Mouse (Mus musculus): ENCODE results near the gene Supt4a. TPM values are rescaled to one million over a fixed set of nuclear protein-coding genes. Genes with fewer than 3 reads are reported as not detected.

Gene Supt4a
- polyA plus RNA-seq, 1 experiment from 2014 or later = 172 TPM

DNA sequence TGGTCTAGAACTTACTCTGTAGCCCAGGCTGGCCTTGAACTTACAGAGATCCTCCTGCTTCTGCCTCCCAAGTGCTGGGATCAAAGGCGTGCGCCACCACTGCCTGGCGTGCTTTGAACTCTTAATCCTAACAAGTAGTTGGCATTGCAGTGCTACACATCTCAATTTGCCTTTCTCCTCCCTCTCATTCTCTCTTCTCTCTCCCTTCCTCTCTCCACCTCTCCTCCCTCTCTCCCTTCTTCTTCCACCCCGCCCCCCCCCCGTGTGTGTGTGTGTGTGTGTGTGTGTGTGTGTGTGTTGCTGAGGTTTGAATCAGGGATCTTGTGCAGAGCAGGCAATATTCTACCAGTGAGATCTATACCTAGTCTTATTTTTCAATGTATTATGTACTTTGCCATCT is 10.0 kb downstream of the Supt4a start:
- Histone ChIP-seq H3K4me2 (no peak overlapping the region), H3K27ac (no peak overlapping the region), H3K9ac (no peak overlapping the region), H3K4me3 (no peak overlapping the region), H3K9me3 (no peaks in the 10 kb centered on the region), H3K27me3 (no peaks in the 10 kb centered on the region), H3K36me3 (peaks cover 31% of the 10 kb centered on the region), H3K4me1 (0 out of 2 replicates have a peak, but pooled peaks cover 5% of the 10 kb centered on the region)
- 91% methylated on average over 4 of the region's 5 CpGs for WGBS
- no peak for ATAC-seq (ENCODE audit: insufficient number of reproducible peaks, insufficient read depth, low FRiP score, low TSS enrichment, low read depth)

DNA sequence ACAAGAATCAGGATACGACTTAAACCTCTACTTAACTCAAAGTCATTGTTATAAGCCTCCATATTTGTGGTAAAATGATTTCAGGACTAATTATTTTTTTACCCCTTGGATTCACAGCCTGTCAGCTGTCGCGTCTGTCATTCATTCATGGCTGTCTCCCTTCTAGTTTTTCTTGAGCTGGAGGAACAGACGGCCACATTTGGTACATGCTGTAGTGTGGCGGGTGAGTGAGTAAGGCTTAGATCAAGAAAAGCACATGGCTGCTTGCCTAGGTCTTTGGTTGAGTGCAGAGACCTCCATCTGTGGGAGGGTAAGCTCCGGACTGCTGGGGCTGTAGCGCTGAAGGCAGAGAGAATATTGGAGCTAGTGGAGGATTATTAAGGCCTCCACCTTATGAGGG is 10.4 kb downstream of the Supt4a start:
- Histone ChIP-seq H3K9ac (no peak overlapping the region), H3K9me3 (no peaks in the 10 kb centered on the region), H3K27ac (no peak overlapping the region), H3K4me3 (no peak overlapping the region), H3K36me3 (peaks cover 27% of the 10 kb centered on the region), H3K4me1 (0 out of 2 replicates have a peak, but pooled peaks cover 5% of the 10 kb centered on the region), H3K4me2 (no peak overlapping the region), H3K27me3 (no peaks in the 10 kb centered on the region)
- 91% methylated on average over 7 of the region's 7 CpGs for WGBS
- ATAC-seq (ENCODE audit: insufficient number of reproducible peaks, insufficient read depth, low FRiP score, low TSS enrichment, low read depth) = no peak

DNA sequence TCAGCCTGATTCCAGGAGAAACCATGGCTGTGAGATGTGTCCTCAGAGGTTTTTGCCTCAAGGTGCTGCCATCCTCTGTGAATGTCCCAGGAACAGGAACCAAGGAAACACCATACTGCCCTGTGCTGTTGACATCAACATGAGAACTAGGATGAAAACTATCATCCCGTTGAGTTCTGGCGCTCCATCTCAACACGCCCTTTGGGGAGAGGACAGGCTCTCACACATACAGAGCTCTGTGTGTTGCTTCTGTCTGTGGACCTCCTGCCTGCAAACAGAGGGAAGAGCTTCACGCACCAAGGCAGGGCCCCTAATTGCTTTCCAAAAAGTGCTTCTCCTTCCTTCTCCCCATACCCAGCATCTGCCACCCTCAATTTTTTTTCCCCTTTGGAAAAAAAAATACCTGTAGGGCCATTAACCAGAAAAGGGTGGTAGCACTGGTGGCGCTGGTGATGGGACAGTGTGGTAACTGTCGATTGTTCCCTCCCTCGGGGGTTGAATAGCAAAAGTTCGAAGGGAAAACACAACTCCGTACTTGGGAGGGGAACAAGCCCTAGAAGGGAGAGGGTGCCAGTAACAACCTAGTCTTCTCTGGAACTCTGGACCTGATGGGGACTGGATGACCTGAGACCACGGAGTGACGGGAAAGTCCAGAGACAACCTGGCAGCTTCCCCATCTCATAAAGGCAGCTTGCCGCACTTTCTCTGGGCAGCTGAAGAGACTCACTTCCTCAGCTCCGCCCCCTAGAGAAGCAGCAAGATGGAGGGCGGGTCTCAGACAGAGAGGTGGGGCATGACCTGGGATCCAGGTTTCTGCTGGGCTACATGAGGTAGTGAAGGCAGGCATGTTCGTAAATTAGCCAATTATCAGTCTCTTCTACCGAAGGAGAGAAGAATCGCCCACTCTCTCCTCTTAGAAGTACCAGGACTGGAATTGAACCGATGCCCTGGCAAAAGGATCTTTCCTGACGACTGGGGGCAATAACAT is 11.1 kb downstream of the Supt4a start:
- Histone ChIP-seq H3K27me3 (no peaks in the 10 kb centered on the region), H3K9ac (no peak overlapping the region), H3K4me2 (peak overlapping the region; percentile 31), H3K27ac (no peak overlapping the region; the same call in 1 of the 2 replicates), H3K9me3 (no peaks in the 10 kb centered on the region), H3K36me3 (peaks cover 21% of the 10 kb centered on the region), H3K4me3 (no peak overlapping the region), H3K4me1 (0 out of 2 replicates have a peak, but pooled peaks cover 5% of the 10 kb centered on the region)
- 36% methylated on average over 19 of the region's 19 CpGs for WGBS
- ATAC-seq (ENCODE audit: insufficient number of reproducible peaks, insufficient read depth, low FRiP score, low TSS enrichment, low read depth) = no peak

DNA sequence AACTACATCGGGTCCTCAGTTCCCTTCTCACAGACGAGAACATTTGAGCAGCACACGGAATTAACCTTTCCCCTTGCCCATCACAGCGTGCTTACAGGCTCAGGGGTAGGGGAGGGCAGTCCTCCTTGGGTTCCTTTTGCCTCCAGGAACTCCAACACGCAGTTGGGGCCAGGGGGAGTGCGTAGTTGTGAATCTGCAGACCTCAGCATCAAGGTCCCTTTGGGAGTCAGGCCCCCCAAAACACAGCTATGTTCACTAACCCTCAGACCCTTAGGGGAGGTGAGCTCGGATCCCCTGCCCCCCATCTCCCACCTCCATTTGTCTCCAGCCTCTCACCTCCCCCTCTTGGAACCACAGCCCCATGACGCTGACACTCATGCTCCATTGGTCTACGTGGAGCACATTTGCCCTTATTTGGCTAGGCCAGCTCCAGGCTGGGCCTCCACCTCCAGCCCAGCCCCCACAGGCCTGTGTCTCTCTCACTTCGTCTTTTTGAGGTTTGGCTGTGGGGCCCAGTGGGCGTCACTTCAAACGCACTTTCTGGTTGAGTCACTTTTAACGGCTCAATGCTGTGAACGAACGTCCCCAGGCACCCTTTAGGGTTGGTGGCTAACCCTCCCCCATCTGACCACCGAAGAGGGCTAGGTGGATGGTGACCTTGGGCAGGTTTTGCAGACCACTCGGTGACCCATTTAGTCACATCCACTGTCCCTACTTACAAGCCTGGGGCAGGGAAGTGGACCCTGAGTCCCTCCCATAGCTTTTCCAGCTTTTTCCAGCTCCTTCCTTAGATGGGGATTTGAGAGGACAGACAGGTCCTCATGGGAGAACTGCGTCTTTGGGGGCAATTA is 12.1 kb downstream of the Supt4a start:
- no peak for ATAC-seq (ENCODE audit: insufficient number of reproducible peaks, insufficient read depth, low FRiP score, low TSS enrichment, low read depth)

DNA sequence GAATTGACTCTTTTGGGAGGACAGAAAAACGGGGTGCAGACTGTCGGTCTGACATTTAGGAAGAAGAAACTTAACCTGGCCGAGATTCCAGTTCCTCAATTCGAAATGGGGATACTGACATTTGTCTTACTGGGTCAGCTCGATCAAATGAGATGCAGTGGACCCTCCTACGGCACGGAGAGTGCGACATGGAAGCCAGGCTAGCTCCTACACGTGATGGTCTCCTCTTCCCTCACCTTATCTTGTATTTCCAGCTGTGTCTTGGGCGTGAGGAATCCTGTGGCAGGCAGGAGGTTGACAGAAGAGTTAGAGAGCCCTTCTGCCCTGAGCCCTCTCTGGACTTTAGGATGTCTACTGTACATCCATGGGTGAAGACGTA is 12.7 kb downstream of the Supt4a start:
- H3K4me1 ChIP-seq = 0 out of 2 replicates have a peak, but pooled peaks cover 5% of the 10 kb centered on the region
- no peak overlapping the region for H3K27ac ChIP-seq
- no peaks in the 10 kb centered on the region for H3K9me3 ChIP-seq
- ATAC-seq (ENCODE audit: insufficient number of reproducible peaks, insufficient read depth, low FRiP score, low TSS enrichment, low read depth) = no peak
- no peaks in the 10 kb centered on the region for H3K27me3 ChIP-seq
- no peak overlapping the region for H3K4me2 ChIP-seq
- H3K9ac ChIP-seq = no peak overlapping the region
- peaks cover 6% of the 10 kb centered on the region for H3K36me3 ChIP-seq
- no peak overlapping the region for H3K4me3 ChIP-seq
- 82% methylated on average over 11 of the region's 11 CpGs for whole genome bisulfite sequencing

More for the DNA sequence above, 12.1 kb downstream of the Supt4a start:
- Histone ChIP-seq H3K4me2 (no peak overlapping the region; the same call in 1 of the 2 replicates), H3K4me3 (no peak overlapping the region), H3K4me1 (0 out of 2 replicates have a peak, but pooled peaks cover 5% of the 10 kb centered on the region), H3K9me3 (no peaks in the 10 kb centered on the region), H3K36me3 (peaks cover 12% of the 10 kb centered on the region), H3K9ac (no peak overlapping the region), H3K27ac (no peak overlapping the region; the same call in 1 of the 2 replicates), H3K27me3 (no peaks in the 10 kb centered on the region)
- WGBS = 63% methylated on average over 18 of the region's 18 CpGs

DNA sequence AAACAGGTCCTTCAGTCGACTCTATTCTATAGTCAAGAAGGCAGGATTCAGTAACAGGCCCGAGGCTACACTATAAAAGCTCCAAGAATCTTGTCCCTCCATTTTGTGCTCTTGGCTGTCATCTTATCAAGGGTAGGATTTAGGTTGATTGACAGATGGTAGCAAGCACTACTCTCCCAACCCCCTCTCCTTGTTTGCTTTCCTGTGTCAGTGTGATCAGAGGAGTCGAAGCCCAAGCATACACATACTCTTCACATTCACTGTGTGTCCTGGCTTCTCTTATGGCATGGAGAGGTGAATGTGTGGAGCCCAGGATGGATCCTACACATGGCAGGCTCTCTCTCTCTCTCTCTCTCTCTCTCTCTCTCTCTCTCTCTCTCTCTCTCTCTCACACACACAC is 13.2 kb downstream of the Supt4a start:
- H3K27ac ChIP-seq = no peak overlapping the region
- no peak overlapping the region for H3K4me3 ChIP-seq
- 58% methylated on average over 3 of the region's 3 CpGs for WGBS
- peaks cover 1% of the 10 kb centered on the region for H3K36me3 ChIP-seq
- H3K4me1 ChIP-seq = 0 out of 2 replicates have a peak, but pooled peaks cover 5% of the 10 kb centered on the region
- H3K9me3 ChIP-seq = no peaks in the 10 kb centered on the region
- ATAC-seq (ENCODE audit: insufficient number of reproducible peaks, insufficient read depth, low FRiP score, low TSS enrichment, low read depth) = no peak
- no peaks in the 10 kb centered on the region for H3K27me3 ChIP-seq
- H3K9ac ChIP-seq = no peak overlapping the region
- H3K4me2 ChIP-seq = no peak overlapping the region

DNA sequence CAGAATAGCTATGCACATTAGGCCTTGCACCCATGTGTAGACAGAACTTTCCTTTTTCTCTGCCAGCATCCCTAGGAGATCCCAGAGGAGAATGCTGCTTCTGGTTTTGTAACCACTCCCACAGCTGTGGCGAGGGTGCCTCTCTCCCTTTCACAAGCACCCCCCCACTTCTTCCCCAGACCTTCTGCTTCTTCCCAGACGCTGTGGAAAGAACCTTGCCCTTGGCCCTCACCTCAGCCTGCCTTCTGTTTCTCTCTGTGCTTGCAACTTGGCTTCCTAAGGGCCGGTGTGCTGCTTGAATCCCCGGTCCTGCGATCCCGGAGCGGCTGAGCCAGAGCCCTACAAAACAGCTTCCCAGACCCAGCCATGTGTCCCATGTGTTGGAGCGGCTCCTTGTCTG is 13.7 kb downstream of the Supt4a start:
- WGBS = 80% methylated on average over 8 of the region's 8 CpGs
- no peak overlapping the region for H3K4me3 ChIP-seq
- 0 out of 2 replicates have a peak, but pooled peaks cover 5% of the 10 kb centered on the region for H3K4me1 ChIP-seq
- H3K27me3 ChIP-seq = no peaks in the 10 kb centered on the region
- H3K9me3 ChIP-seq = no peaks in the 10 kb centered on the region
- no peak overlapping the region for H3K9ac ChIP-seq
- H3K27ac ChIP-seq = no peak overlapping the region; the same call in 1 of the 2 replicates
- H3K36me3 ChIP-seq = no peaks in the 10 kb centered on the region
- ATAC-seq (ENCODE audit: insufficient number of reproducible peaks, insufficient read depth, low FRiP score, low TSS enrichment, low read depth) = no peak
- no peak overlapping the region for H3K4me2 ChIP-seq

DNA sequence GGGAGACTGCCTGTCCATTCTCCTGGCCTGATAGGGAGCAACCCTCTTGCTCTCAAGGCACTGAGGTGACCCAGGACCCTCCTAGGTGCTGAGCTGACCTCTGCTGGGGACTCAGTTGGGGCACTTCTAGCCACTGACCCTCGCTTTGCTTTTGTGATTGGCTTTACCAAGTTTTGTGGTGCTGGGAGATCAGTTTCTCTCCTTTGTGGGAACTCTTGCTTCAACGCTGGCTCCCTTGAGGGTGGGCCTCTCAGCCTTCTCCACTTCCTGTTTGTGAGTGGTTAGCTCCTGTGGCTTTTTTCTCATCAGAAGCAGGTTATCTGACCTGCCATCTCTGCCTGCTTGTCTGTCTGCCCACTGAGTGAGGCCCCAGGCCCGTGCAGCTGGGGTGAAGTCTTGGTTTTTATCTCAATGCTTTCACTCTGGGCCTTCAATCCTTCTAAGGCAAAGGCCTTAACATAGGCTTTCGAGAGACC is 14.2 kb downstream of the Supt4a start:
- H3K4me1 ChIP-seq = 0 out of 2 replicates have a peak, but pooled peaks cover 5% of the 10 kb centered on the region
- H3K4me3 ChIP-seq = no peak overlapping the region
- 59% methylated on average over 4 of the region's 4 CpGs for WGBS
- H3K4me2 ChIP-seq = no peak overlapping the region
- no peaks in the 10 kb centered on the region for H3K36me3 ChIP-seq
- H3K27me3 ChIP-seq = no peaks in the 10 kb centered on the region
- H3K27ac ChIP-seq = no peak overlapping the region
- H3K9ac ChIP-seq = no peak overlapping the region
- H3K9me3 ChIP-seq = no peaks in the 10 kb centered on the region
- no peak for ATAC-seq (ENCODE audit: insufficient number of reproducible peaks, insufficient read depth, low FRiP score, low TSS enrichment, low read depth)

DNA sequence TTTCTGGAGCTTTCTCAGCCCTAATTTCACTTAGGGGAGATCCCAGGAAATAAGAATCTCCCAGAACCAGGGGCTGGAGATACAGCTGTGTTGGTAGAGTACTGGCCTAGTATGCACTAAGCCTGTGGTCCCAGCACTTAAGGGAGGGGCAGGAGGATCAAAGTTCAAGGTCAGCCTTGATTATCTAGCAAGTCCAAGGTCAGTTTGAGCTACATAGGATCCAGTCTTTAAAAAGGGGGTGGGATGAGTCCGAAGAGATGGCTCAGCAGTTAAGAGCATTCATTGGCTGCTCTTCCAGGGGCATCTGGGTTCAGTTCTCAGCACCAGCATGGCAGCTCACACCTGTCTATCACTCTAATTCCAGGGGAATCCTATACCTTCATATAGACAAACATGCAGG is 15.0 kb downstream of the Supt4a start:
- H3K27ac ChIP-seq = no peak overlapping the region
- 59% methylated on average over 1 of the region's 1 CpGs for WGBS
- H3K4me1 ChIP-seq = 0 out of 2 replicates have a peak, but pooled peaks cover 5% of the 10 kb centered on the region
- H3K4me2 ChIP-seq = no peak overlapping the region
- no peaks in the 10 kb centered on the region for H3K27me3 ChIP-seq
- ATAC-seq (ENCODE audit: insufficient number of reproducible peaks, insufficient read depth, low FRiP score, low TSS enrichment, low read depth) = no peak
- no peaks in the 10 kb centered on the region for H3K36me3 ChIP-seq
- no peak overlapping the region for H3K9ac ChIP-seq
- no peaks in the 10 kb centered on the region for H3K9me3 ChIP-seq
- H3K4me3 ChIP-seq = no peak overlapping the region

DNA sequence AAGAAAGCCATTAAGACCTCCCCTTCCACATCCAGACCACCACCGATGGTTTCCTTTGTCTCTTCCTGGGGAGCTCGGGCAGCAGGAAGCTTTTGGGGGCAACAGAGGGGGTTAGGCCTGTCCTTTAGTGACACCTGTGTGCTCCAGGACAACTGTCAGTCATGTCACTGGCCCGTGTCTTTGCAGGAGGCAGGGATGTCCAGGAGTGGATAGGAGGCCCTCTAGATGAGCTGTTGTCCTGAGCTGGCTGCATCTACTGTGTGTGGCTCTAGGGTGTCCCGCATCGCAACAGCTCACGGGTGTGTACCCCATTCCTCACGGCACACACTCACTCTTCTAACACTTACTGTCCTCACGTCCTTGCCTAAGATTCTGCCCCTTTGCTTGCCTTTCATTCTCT is 15.9 kb downstream of the Supt4a start:
- Histone ChIP-seq H3K9ac (no peak overlapping the region), H3K4me3 (no peak overlapping the region), H3K4me2 (no peak overlapping the region), H3K27me3 (no peaks in the 10 kb centered on the region), H3K36me3 (no peaks in the 10 kb centered on the region), H3K9me3 (no peaks in the 10 kb centered on the region), H3K27ac (no peak overlapping the region), H3K4me1 (0 out of 2 replicates have a peak, but pooled peaks cover 5% of the 10 kb centered on the region)
- ATAC-seq (ENCODE audit: insufficient number of reproducible peaks, insufficient read depth, low FRiP score, low TSS enrichment, low read depth) = no peak
- 82% methylated on average over 8 of the region's 8 CpGs for WGBS

DNA sequence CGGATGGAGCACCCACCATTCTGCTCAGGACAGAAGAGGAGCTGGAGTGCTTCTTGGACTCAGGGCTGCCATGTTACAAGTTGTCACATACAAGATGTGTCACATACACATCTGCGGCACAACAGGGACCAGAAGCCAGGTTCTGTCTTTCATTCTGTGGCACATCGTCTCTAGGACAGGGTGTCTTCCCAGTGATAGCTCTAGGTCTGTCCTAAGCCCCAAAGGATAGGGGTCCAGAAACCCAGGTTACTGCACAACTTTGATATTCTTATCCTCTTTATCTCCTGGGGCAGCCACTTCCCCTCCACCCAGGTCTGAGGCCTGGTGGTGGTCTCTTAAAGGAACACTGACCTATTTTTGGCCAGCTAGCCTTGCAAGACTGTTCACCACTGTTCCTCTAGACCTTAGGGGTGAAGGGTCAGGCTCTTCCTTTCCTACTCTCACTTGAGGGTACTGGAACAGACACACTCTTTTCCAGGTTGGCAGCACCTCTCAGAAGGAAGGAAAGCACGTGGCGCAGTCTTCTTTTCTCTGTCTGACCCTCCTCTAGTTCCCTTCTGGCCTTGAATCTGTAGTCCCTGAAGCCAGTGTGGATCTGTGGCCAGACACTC is 16.6 kb downstream of the Supt4a start:
- no peak overlapping the region for H3K9ac ChIP-seq
- no peak for ATAC-seq (ENCODE audit: insufficient number of reproducible peaks, insufficient read depth, low FRiP score, low TSS enrichment, low read depth)
- H3K4me1 ChIP-seq = no peaks in the 10 kb centered on the region
- H3K9me3 ChIP-seq = no peaks in the 10 kb centered on the region
- 78% methylated on average over 5 of the region's 5 CpGs for WGBS
- H3K27ac ChIP-seq = no peak overlapping the region
- no peak overlapping the region for H3K4me2 ChIP-seq
- H3K36me3 ChIP-seq = no peaks in the 10 kb centered on the region
- peaks cover 2% of the 10 kb centered on the region for H3K27me3 ChIP-seq
- no peak overlapping the region for H3K4me3 ChIP-seq

Data from embryonic facial prominence, embryonic 13.5 days (tissue).